Mouse (Mus musculus) kidney, embryonic 14.5 days (tissue): ENCODE data around the gene Slc39a11. TPM values are rescaled to one million over a fixed set of nuclear protein-coding genes. Genes with fewer than 3 reads are reported as not detected.

ENCODE experiments used
- ATAC-seq: fragments of 200-750 bp; cut with Nextera tagmentation; 2 replicates; pipeline ENCODE4 v1.8.0; 2017; ENCODE audit warnings: moderate number of reproducible peaks, mild to moderate bottlenecking, moderate TSS enrichment, moderate library complexity; ENCODE audit not compliant: low FRiP score, low TSS enrichment
- H3K27ac ChIP-seq: fragments of 300-500 bp; sonication (generic); 2 replicates; pipeline ENCODE4 v1.5.1; 2014; ENCODE audit warnings: low read depth, mild to moderate bottlenecking, low read length, moderate library complexity, mixed read lengths
- H3K27me3 ChIP-seq: fragments of 300-500 bp; sonication (generic); 2 replicates; pipeline ENCODE4 v1.6.1; 2014; ENCODE audit warnings: mild to moderate bottlenecking, low read length; ENCODE audit not compliant: control insufficient read depth, insufficient read depth
- H3K36me3 ChIP-seq: fragments of 300-500 bp; sonication (generic); 2 replicates; pipeline ENCODE4 v1.6.1; 2014; ENCODE audit warnings: low read length, mixed read lengths; ENCODE audit not compliant: control insufficient read depth, insufficient read depth
- H3K4me1 ChIP-seq: fragments of 300-500 bp; sonication (generic); 2 replicates; pipeline ENCODE4 v1.6.1; 2014; ENCODE audit warnings: low read length, mixed read lengths; ENCODE audit not compliant: control insufficient read depth, insufficient read depth
- H3K4me2 ChIP-seq: fragments of 300-500 bp; sonication (generic); replicated peaks from 2 replicates; pipeline ENCODE4 v1.6.1; 2014; ENCODE audit warnings: low read depth, mild to moderate bottlenecking, low read length
- H3K4me3 ChIP-seq: fragments of 300-500 bp; sonication (generic); 2 replicates; pipeline ENCODE4 v1.5.1; 2014; ENCODE audit warnings: mild to moderate bottlenecking, low read length
- H3K9ac ChIP-seq: fragments of 300-500 bp; sonication (generic); 2 replicates; pipeline ENCODE4 v1.6.1; 2014; ENCODE audit warnings: low read depth, mild to moderate bottlenecking, low read length, moderate library complexity
- H3K9me3 ChIP-seq: fragments of 300-500 bp; sonication (generic); 2 replicates; pipeline ENCODE4 v1.6.1; 2016; ENCODE audit warnings: low read length; ENCODE audit not compliant: control insufficient read depth
- WGBS: fragments of 180-500 bp; shearing (Covaris S2); extraction: QIAGEN DNeasy Blood & Tissue Kit; methylation state at CpG from one replicate; pipeline ENCODE4 v1.1.7; 2014; 5-methylcytosine and 5-hydroxymethylcytosine counted together
- polyA plus RNA-seq: library from polyadenylated mRNA; unstranded; fragments of >200 nt; fragmentation: Nextera tagmentation; extraction: Ambion mirVana; gene quantifications from 2 replicates; pipeline ENCODE4 v1.2.1, GENCODE M21; 2014

Slc39a11 gene
- polyA plus RNA-seq, 1 experiment from 2014 or later, result 16.4 TPM

GRCm38 (mm10) chr11:113676847-113677246 is 27.0 kb upstream of the Slc39a11 start:
- Histone ChIP-seq H3K27ac (no peak overlapping the region), H3K9ac (no peak overlapping the region), H3K4me2 (no peak overlapping the region), H3K4me3 (no peak overlapping the region), H3K36me3 (peaks cover 33% of the 10 kb centered on the region), H3K4me1 (peaks cover 13% of the 10 kb centered on the region), H3K27me3 (no peaks in the 10 kb centered on the region), H3K9me3 (no peaks in the 10 kb centered on the region)
- 95% methylated on average over 2 of the region's 2 CpGs for WGBS
- no peak for ATAC-seq

- Histone ChIP-seq H3K4me3 (no peak overlapping the region), H3K36me3 (peaks cover 41% of the 10 kb centered on the region), H3K9ac (no peak overlapping the region), H3K27me3 (no peaks in the 10 kb centered on the region), H3K4me2 (no peak overlapping the region), H3K4me1 (0 out of 2 replicates have a peak, but pooled peaks cover 3% of the 10 kb centered on the region), H3K27ac (no peak overlapping the region), H3K9me3 (no peaks in the 10 kb centered on the region)
- no peak for ATAC-seq
- WGBS, result 92% methylated on average over 5 of the region's 5 CpGs
Observed at GRCm38 (mm10) chr11:113674595-113674994, 24.7 kb upstream of the Slc39a11 start.

DNA sequence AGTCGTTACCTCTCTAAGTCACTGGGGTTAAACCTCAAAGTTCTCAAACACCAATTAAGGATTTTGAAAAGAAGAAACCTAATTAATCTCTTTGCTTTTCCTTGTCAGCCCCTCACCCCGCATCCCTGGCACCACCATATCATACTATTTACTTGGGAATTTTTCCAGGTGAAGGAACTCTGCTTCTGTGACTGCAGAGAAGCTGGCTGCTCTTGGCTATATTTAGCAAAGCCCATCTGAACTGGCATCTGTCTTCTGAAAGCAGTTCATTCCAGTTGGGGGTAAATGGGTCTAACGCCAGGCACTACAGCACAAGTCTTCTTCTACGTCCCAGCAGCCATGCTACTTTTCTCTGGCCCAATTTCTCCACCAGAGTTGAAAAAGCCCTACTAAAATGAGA is 23.7 kb upstream of the Slc39a11 start:
- Histone ChIP-seq H3K36me3 (peaks cover 48% of the 10 kb centered on the region), H3K27me3 (no peaks in the 10 kb centered on the region), H3K4me3 (no peak overlapping the region), H3K4me2 (no peak overlapping the region), H3K9ac (no peak overlapping the region), H3K27ac (no peak overlapping the region), H3K9me3 (no peaks in the 10 kb centered on the region), H3K4me1 (no peaks in the 10 kb centered on the region)
- ATAC-seq, result no peak
- WGBS, result 96% methylated on average over 4 of the region's 4 CpGs

GRCm38 (mm10) chr11:113669711-113670110 is 19.8 kb upstream of the Slc39a11 start:
- H3K36me3 ChIP-seq, result peaks cover 44% of the 10 kb centered on the region
- no peak overlapping the region for H3K27ac ChIP-seq
- H3K4me3 ChIP-seq, result no peak overlapping the region
- H3K4me2 ChIP-seq, result no peak overlapping the region
- no peaks in the 10 kb centered on the region for H3K27me3 ChIP-seq
- H3K4me1 ChIP-seq, result peaks cover 16% of the 10 kb centered on the region; the same call in 1 of the 2 replicates
- 73% methylated on average over 4 of the region's 4 CpGs for WGBS
- ATAC-seq, result no peak
- H3K9me3 ChIP-seq, result no peaks in the 10 kb centered on the region
- no peak overlapping the region for H3K9ac ChIP-seq

- peaks cover 48% of the 10 kb centered on the region for H3K36me3 ChIP-seq
- WGBS, result 78% methylated on average over 5 of the region's 5 CpGs
- H3K9me3 ChIP-seq, result no peaks in the 10 kb centered on the region
- H3K4me2 ChIP-seq, result no peak overlapping the region
- H3K27ac ChIP-seq, result no peak overlapping the region
- peaks cover 16% of the 10 kb centered on the region; the same call in 1 of the 2 replicates for H3K4me1 ChIP-seq
- no peak overlapping the region for H3K9ac ChIP-seq
- no peaks in the 10 kb centered on the region for H3K27me3 ChIP-seq
- no peak overlapping the region for H3K4me3 ChIP-seq
- no peak for ATAC-seq
Observed at GRCm38 (mm10) chr11:113668857-113669256, 19.0 kb upstream of the Slc39a11 start.

- Histone ChIP-seq H3K9me3 (no peaks in the 10 kb centered on the region), H3K27ac (peak overlapping the region; percentile 33; the same call in 1 of the 2 replicates), H3K4me3 (no peak overlapping the region), H3K27me3 (no peaks in the 10 kb centered on the region), H3K4me2 (no peak overlapping the region), H3K4me1 (peaks cover 16% of the 10 kb centered on the region; the same call in 1 of the 2 replicates), H3K36me3 (peaks cover 50% of the 10 kb centered on the region), H3K9ac (no peak overlapping the region)
- WGBS, result 81% methylated on average over 4 of the region's 4 CpGs
- ATAC-seq, result no peak
Observed at GRCm38 (mm10) chr11:113667704-113668103, 17.8 kb upstream of the Slc39a11 start.

- Histone ChIP-seq H3K27me3 (no peaks in the 10 kb centered on the region), H3K9me3 (no peaks in the 10 kb centered on the region), H3K36me3 (peaks cover 53% of the 10 kb centered on the region), H3K4me1 (peaks cover 16% of the 10 kb centered on the region; the same call in 1 of the 2 replicates), H3K27ac (peak overlapping the region; percentile 56), H3K4me3 (no peak overlapping the region), H3K4me2 (no peak overlapping the region), H3K9ac (no peak overlapping the region)
- ATAC-seq, result peak; percentile 47; the same call in 1 of the 2 replicates
- 55% methylated on average over 2 of the region's 2 CpGs for WGBS
Observed at GRCm38 (mm10) chr11:113667122-113667521, 17.2 kb upstream of the Slc39a11 start.

DNA sequence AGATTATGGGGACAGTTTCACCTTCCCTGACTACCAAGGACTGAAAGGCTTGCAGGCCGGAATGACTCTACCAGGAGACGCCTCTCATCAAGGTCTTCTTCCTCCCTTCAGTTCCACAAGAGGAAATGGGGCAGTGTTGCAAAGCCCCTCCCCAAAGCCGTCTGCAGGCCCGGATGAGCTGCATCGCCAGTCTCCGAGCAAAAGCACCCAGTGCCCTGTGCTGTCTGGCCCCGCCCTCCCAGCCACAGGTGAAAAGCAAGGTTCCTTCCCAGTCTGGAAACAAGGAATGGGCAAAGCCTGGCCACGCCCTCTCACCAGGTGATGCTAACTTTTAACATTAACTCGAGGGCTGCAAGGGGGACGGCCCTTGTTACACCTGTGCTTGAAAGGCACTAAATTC is 16.8 kb upstream of the Slc39a11 start:
- Histone ChIP-seq H3K4me3 (no peak overlapping the region), H3K4me2 (no peak overlapping the region), H3K4me1 (peaks cover 16% of the 10 kb centered on the region; the same call in 1 of the 2 replicates), H3K27me3 (no peaks in the 10 kb centered on the region), H3K9me3 (no peaks in the 10 kb centered on the region), H3K9ac (no peak overlapping the region), H3K36me3 (peaks cover 56% of the 10 kb centered on the region), H3K27ac (peak overlapping the region; percentile 56)
- peak; percentile 58 for ATAC-seq
- WGBS, result 37% methylated on average over 10 of the region's 10 CpGs

- no peak overlapping the region for H3K27ac ChIP-seq
Observed at GRCm38 (mm10) chr11:113666205-113666604, 16.3 kb upstream of the Slc39a11 start.

More at GRCm38 (mm10) chr11:113666205-113666604, 16.3 kb upstream of the Slc39a11 start:
- Histone ChIP-seq H3K4me1 (peaks cover 16% of the 10 kb centered on the region; the same call in 1 of the 2 replicates), H3K4me2 (no peak overlapping the region), H3K9me3 (no peaks in the 10 kb centered on the region), H3K36me3 (peaks cover 56% of the 10 kb centered on the region), H3K27me3 (no peaks in the 10 kb centered on the region), H3K4me3 (no peak overlapping the region), H3K9ac (no peak overlapping the region)
- WGBS, result 79% methylated on average over 6 of the region's 6 CpGs
- no peak for ATAC-seq
